Mouse (Mus musculus) leukemia stem cell, adult 10-12 weeks (primary cell): ENCODE measurements around the gene Itgbl1. TPM values are rescaled to one million over a fixed set of nuclear protein-coding genes. Genes with fewer than 3 reads are reported as not detected.

ENCODE experiments used
- polyA plus RNA-seq: library from polyadenylated mRNA; stranded (reverse); fragments of >175 nt; gene quantifications from 2 replicates; pipeline ENCODE4 v1.2.3, GENCODE M21; 2012; ENCODE audit warnings: low replicate concordance

The Itgbl1 gene
- not detected in 2 replicates for polyA plus RNA-seq

GRCm38 (mm10) chr14:123659921-123660385 is at the start of gene Itgbl1:
TSS of gene Itgbl1 (plus strand) at chr14:123659971.

GRCm38 (mm10) chr14:123626501-123627179 is 33.1 kb upstream of the Itgbl1 start, which contains the start of gene Nalcn:
TSS of gene Nalcn (minus strand) at chr14:123627144.

Other genes with a start within 250 kb of the Itgbl1 start
- not detected in 2 replicates for gene Nalcn, start 32.8 kb upstream of the Itgbl1 start, polyA plus RNA-seq